Mouse (Mus musculus): ENCODE results near the gene Col12a1. TPM values are rescaled to one million over a fixed set of nuclear protein-coding genes. Genes with fewer than 3 reads are reported as not detected.

The Col12a1 gene
- polyA plus RNA-seq (2012; rRNA removed): 13.5 and 41.3 TPM in 2 replicates

GRCm38 (mm10) chr9:79718481-79719370, at the start of gene Col12a1:
Col12a1 (minus strand) TSS chr9:79718831.

GRCm38 (mm10) chr9:79759385-79760005, 40.9 kb upstream of the Col12a1 start, which contains the start of gene Cox7a2:
Cox7a2 (minus strand) TSS chr9:79759878.

Other genes with a start within 250 kb of the Col12a1 start
- 554 and 630 TPM in 2 replicates for gene Cox7a2, start 41.0 kb upstream of the Col12a1 start, polyA plus RNA-seq (2012; rRNA removed)
- gene Tmem30a, start 74.7 kb upstream of the Col12a1 start, polyA plus RNA-seq (2012; rRNA removed): 50.7 TPM in 2 replicates